Mouse (Mus musculus): Measurements from ENCODE around the gene Cmpk1. TPM values are rescaled to one million over a fixed set of nuclear protein-coding genes. Genes with fewer than 3 reads are reported as not detected.

The Cmpk1 gene
- 61.1 and 68.3 TPM in 2 replicates for polyA plus RNA-seq (2012; rRNA removed)

DNA sequence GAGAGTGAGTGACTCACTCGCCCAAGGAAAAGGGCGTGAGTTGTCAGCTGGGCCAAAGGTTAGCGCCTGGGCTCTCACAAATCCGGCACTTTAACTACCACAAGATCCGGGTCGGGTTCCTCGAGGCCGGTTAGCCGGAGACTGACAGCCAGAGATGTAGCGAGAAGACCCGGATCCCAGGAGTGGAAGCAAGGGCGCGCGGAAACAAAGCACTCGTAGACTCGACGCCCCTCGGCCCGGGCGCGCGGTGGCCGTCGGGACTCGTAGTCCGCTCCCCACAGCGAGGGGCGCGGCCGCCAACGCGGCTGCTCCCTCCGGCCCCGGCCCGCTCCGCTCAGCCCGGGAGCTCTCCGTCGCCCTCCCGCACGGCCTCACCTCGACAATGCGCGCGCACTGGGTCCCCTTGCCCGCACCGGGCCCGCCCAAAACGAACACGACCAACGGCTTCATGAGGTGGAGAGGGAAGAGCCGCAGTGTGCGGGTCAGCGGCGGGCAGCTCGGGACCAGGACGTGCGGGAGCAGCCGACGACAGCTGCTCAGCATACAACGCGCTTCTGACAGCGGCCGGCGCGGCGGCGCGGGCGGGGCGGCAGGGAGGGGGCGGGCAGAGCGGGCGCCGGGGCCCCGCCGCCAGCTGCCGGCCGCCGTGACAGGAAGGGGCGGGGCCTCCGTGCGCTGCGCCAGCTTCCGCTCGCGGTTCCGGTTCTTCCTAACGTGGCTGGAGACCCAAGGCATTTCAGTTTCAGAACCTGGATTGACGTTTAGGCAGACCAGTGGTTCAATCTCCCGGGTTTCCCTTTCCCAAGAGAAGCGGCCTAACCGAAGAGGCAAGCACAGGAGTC lies at the start of gene Cmpk1:
Gene Cmpk1 (minus strand): TSS at position 651 of the 842 bp plus-strand sequence.

DNA sequence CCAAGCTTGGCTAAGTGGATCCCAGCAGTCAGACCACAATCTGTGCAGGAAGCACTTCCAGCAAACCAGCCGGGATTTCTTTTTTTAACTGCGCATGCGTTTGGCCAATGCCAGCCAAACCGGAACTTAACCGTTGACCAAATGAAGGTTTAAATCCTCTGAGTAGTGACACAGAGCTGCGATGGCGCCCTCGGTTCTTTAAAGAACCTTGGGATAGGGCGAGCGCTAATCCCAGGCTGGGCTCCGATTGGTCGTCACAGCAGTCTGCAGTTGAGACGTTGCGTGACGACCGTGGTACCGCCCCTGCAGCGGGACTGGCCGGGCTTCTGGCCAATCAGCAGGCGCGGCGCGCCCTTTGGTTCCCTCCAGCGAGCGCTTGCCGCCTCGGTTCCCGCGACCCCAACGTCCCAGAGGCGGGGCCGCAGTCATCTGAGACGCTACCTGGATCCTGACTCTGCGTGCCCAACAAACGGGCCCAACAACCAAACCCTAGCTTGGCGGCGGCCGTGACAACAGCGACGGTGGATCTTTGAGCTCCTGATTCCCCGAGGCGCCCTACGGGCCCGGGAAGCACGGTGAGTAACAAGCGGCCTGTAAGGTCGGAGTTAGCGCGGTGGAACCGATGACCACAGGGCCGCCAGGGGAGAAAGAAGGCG lies 12.9 kb upstream of the Cmpk1 start, which contains the start of gene Stil:
Gene Stil (plus strand): TSS at position 387 of the 656 bp plus-strand sequence.

DNA sequence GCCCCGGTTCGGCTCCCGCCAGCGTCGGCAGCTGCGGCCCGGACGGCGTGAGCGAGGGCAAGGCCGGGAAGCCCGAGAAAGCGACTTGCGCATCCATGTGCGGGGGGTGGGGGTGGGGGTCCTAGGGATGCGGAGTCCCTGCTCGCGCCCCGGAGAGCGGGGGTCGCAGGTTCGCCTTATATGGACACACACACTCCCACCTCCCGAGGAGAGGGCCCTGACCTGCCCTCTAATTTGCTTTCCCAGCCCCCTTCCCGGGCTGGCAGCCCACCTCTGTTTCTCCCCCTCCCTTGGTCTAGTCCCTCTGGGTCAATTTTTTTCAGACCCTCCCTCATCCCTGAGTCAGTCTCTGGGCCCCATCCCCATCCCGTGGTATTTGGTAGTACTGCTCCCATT lies 61.1 kb downstream of the Cmpk1 start, which contains the start of gene Foxe3:
Gene Foxe3 (minus strand): TSS at position 97 of the 396 bp plus-strand sequence.

Other genes with a start within 250 kb of the Cmpk1 start
- gene Gm12830, start 165.5 kb downstream of the Cmpk1 start, polyA plus RNA-seq (2012; rRNA removed), result not detected in 2 replicates
- 1.4 and 2.2 TPM in 2 replicates for gene Foxd2, start 78.4 kb downstream of the Cmpk1 start, polyA plus RNA-seq (2012; rRNA removed)
- gene Foxe3, start 61.2 kb downstream of the Cmpk1 start, polyA plus RNA-seq (2012; rRNA removed), result 0.06 TPM in 1 of 2 replicates, not detected in the other
- 8.9 and 10.5 TPM in 2 replicates for gene Stil, start 12.9 kb upstream of the Cmpk1 start, polyA plus RNA-seq (2012; rRNA removed)
- gene Tal1, start 69.2 kb upstream of the Cmpk1 start, polyA plus RNA-seq (2012; rRNA removed), result 16.0 and 20.9 TPM in 2 replicates
- gene Pdzk1ip1, start 101.5 kb upstream of the Cmpk1 start, polyA plus RNA-seq (2012; rRNA removed), result 3.7 and 5.0 TPM in 2 replicates
- 4.3 and 4.4 TPM in 2 replicates for gene Cyp4x1, start 147.0 kb upstream of the Cmpk1 start, polyA plus RNA-seq (2012; rRNA removed)

Data from central nervous system, embryonic 14 days (tissue).